Mouse (Mus musculus) frontal cortex, postnatal 25 days (tissue): Measurements from ENCODE around the gene Tctex1d1.

ENCODE experiments used
- DNase-seq, 2 experiments: peaks; one replicate each; pipeline ENCODE4 v3.0.0; 2022; ENCODE audit warnings: low spot score in 2 of 2

The Tctex1d1 gene

GRCm38 (mm10) chr4:102988526-102988925 is 10.1 kb downstream of the Tctex1d1 start:
- DNase-seq = no peak

DNA sequence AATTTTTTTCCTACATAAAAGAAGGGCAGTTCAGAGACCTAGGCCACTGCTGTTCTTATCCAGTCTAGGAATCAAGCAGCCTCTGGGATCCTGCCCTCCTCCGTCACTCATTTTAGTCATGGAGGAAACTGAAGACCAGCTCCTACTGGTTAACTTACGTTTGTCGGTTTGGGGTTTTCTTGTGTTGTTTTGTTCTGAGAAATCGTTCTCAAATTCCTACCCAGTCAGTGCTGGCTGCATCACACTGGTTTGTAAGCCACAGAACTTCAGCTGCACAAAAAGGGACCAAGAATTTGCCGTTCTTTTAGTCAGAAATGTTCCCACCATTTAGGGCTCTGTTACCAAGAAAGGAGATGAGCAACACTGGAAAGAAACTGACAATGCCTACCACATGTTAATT is 11.0 kb downstream of the Tctex1d1 start:
- DNase-seq = no peak

DNA sequence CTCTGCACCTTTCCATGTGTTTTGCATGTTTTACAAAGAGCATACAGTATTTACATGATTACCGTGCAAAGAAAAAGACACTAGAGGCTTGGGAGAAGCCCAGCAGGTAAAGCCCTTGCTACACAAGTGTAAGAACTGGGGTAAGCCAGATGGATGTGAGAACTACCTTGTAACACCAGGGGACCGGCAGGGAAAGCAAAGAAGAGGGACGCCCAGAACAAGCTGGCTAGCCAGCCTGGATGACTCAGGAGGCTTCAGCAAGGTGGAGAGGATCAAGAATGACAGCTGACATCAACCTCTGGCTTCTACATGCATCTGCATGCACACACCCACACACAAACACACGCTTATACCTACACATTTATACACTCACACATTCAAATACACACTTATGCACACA is 11.6 kb downstream of the Tctex1d1 start:
- DNase-seq = no peak

DNA sequence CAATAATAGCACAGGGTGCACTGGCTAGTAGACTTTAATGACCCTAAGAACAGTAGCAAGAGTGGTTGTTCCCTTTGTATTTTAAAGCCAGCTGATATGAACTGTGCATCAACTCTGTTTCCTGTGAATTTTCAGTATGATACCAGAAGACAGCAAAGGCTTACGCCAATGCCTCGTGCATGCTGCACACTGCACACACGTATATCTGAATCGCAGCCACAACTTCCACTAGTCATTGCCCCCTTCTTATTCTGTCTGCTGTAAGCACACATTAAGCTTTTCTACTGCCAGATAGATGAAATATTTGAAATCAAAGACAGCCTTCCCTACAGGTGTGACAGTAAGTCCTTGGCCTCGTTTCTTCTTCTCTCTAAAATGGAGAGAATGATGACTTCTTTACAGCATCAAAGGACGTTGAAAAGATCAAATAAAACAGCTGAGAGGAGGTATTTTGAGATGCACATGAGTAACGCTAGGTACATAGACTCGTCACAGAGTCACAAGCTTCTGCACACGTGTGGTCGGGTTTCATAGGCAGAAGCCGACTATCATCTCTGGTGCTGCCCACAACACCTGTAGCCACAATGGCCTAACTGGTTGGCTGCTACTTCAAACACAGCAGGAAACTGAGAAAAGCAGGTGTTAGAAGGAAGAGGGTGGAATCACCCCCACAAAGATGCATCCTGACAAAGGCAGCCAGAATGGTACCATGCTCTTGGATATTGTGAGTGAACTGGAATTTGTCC is 12.4 kb downstream of the Tctex1d1 start:
- no peak for DNase-seq

GRCm38 (mm10) chr4:102991685-102992084 is 13.3 kb downstream of the Tctex1d1 start:
- DNase-seq = no peak

DNA sequence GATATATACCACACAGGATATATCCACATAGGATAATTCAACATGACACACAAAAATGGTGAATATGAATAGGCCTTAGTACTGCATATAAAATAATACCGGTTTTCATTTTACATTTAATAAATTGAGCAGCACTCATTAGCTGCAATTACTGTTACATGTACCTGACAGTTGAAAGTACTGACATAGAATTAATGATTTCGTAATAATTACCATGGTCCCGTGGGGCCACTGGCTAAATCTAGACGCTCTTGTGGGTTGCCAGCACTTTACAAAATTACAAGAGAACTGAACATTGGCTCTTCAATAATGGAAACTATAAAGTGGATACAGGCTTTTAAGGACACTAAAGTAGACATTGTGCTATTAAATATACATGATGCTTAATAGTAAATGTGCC is 26.3 kb downstream of the Tctex1d1 start:
- no peak for DNase-seq

DNA sequence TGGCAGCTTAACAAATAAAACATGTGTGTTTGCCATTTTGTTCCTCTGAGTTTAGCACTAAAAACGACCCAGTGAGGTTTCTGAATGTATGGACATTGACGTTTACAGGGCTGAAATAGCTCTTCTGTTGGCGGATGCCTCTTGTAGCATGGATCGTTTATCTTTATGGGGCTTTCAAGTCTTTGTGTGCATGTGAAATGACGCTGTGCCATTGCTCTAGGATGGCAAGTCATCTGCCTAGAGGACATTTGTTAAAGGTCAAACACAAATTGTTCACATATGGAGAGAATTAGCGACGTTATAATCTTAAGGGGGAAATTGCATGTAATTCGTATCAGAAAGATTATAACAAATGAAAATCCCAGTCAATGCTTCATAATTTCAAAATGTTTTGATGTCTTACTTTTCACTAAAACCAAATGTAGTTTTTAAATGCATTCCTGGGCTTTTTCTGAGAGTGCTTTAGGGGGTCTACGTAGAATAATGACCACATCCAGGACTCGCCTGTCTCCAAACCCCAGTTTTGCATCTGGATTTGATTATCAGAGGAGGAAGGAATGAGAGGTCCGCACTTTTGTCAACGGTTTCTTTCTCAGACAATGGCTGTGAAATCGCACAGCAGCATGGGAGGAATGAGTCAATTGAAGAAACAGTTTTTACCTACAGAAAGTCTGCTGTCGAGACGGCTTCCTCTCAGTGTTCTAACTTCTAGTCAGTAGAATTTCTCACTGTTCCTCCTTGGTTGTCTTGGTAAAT is 27.0 kb downstream of the Tctex1d1 start:
- DNase-seq = no peak

GRCm38 (mm10) chr4:103006266-103006665 is 27.9 kb downstream of the Tctex1d1 start:
- no peak for DNase-seq

GRCm38 (mm10) chr4:103006943-103007418 is 28.6 kb downstream of the Tctex1d1 start:
- no peak for DNase-seq

GRCm38 (mm10) chr4:103010734-103011133 is 32.3 kb downstream of the Tctex1d1 start:
- DNase-seq = no peak

DNA sequence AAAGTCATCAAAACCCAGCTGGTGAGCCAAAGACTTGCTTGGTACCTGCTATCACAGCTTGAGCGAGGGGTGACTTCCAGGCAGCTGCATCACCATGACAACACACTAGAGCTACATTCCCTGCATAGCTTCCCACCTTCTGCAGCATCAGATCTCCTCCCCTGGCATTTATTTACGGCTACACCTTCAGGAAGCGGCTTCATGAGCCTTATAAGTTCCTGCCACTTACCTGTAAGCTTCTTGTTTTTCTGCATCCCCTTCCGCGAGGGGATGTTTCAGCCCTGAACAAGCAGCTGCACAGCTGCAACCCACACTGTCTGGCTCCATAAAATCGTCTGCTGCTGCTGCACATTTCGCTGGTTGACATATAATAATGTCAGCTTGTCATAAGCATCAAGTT is 33.4 kb downstream of the Tctex1d1 start:
- DNase-seq = no peak

- DNase-seq = no peak
Measured at GRCm38 (mm10) chr4:103013490-103013889, 35.1 kb downstream of the Tctex1d1 start.

DNA sequence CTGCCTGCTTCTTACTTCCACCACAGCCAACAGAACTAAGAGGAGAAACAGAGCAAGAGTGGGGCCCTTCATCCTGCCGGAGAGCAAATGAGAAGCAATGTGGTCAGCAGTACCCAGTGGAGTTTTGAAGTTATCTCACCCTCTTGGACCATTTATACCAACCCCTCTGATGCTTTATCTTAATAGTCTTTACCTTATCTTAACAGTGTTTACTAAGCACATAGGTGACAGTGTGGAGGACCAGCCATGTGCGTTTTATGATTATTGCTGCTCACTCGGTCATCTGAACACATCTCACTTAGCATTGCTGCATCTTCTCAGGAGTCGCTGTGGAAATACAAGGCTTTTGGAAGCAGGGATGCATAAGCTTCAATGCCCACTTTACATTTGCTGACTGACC is 48.2 kb downstream of the Tctex1d1 start, which contains the start of gene Insl5:
Gene Insl5 (minus strand): TSS at position 222 of the 400 bp plus-strand sequence.
- no peak for DNase-seq

- no peak for DNase-seq
Measured at GRCm38 (mm10) chr4:103027745-103028144, 49.3 kb downstream of the Tctex1d1 start.

GRCm38 (mm10) chr4:103028177-103029088 is 50.0 kb downstream of the Tctex1d1 start:
- DNase-seq = no peak

- no peak for DNase-seq
Measured at GRCm38 (mm10) chr4:103039103-103039837, 60.9 kb downstream of the Tctex1d1 start.

DNA sequence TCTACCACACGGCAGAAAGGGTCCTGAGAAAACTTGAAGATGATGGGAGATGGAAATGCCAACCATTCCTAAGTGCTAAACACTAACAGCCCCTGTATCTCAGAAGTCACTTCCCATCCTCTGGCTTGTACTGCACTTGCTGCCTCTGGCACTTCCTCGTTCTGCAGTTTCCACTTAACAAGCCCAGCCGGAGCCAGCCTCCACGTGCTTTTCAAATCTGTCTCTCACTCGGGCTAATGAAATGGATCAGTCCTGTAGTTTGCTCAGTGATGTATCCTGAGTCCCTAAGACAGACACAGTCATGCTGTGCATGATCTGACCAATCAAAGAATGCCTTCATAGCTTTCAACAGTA is 61.4 kb downstream of the Tctex1d1 start:
- no peak for DNase-seq

DNA sequence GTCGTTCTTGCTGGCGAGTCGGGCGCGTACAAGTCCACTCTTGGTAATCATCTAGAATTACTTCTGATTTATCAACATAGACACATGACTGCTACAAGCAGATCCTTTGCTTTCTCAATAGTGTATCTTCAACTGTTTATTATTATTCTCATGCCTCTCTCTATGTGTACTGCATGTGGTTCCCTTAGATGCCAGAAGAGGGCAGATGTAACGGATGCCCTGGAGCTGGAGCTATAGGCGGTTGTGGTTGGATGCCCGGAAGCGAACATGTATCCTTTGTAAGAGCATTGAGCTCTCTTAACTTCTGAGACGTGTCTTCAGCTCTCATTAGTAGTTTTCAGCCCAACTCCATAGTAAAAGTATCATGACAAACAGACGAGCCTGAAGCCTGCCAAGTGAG is 64.6 kb downstream of the Tctex1d1 start:
- DNase-seq = no peak

DNA sequence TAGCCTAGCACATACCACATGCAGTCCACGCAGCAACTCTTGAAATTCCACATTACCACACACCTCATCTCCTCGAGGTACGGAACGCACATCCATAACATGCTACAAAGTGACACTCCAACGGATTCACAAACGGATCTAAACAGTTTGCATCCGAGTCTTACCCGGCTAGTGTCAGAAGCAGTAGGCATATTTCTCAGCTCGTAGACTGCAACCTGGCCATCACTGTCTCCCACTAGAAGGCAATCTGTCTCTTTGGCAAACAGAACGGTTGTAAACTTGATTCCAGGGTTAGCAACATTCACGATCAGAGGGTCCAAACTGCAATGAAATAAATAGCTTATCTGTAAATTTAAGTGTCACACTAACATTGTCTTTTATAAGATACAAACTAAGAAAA is 69.6 kb downstream of the Tctex1d1 start:
- no peak for DNase-seq
